Mouse (Mus musculus): ENCODE measurements around the gene Hoxc10.

- TF ChIP-seq CTCF (IDR thresholded peaks at IDR 0.05; ENCODE audit: low read depth) (no peak), EP300 (IDR thresholded peaks at IDR 0.05; ENCODE audit: low read depth) (no peak)
Observed at GRCm38 (mm10) chr15:102975034-102975433, 8.4 kb downstream of the Hoxc10 start.

All from liver, postnatal 0 days (tissue).